Mouse (Mus musculus) erythroblast, embryonic 14.5 days (primary cell): ENCODE results near the gene Baiap2l1.

Experiments used
- GATA1 ChIP-seq: IDR thresholded peaks from 2 replicates; pipeline ENCODE4 v1.6.1; 2012; ENCODE audit warnings: low read length, inconsistent platforms, mixed read lengths
- TAL1 ChIP-seq: IDR thresholded peaks from 3 replicates; pipeline ENCODE4 v1.6.1; 2012; ENCODE audit warnings: low read length, inconsistent platforms, mixed read lengths

DNA sequence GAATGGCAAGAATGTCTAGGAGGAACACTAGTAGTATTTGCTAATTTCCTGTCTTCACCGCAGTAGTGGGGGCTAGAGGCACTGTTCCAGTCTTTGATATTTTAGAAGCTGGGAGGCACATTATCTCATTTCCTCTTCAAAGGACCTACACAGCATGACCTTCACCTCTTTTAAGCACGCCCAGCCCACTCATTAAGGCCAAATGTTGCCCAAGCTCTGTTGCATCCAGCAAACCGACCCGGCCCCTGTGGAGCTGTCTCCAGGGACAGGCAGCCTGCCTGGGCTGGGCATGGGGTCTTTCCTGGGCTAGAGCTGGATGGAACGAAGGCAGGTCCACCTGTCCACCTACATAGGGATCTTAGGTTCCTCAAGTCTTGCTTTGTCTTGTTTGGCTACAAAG, 44.6 kb downstream of the Baiap2l1 start:
- TF ChIP-seq TAL1 (no peak), GATA1 (no peak)
